Comparison of ENCODE assay signal across 23 mouse cellular contexts in genomic region chr12:70293165-70293926, GRCm38 (mm10). TPM values are rescaled to one million over a fixed set of nuclear protein-coding genes. Genes with fewer than 3 reads are reported as not detected.
DNase-seq lines count a peak whose midpoint lies in the region; ATAC-seq and TF ChIP-seq lines count a peak whose summit lies in the region.
"Had no signal": no experiment of that assay in that cellular context is flagged by ENCODE, and none has a peak within 500 bp of the region (broad histone marks: within the 10 kb centered on the region; RNA-seq: fewer than 3 reads in every experiment).

No protein-coding gene starts in this region.

- no peak for DNase-seq in midbrain, embryonic 14.5 days
- DNase-seq in hindbrain, postnatal 0 days (ENCODE audit: low spot score): peak; percentile 63
- DNase-seq in heart, adult 18-20 months: no peak
- DNase-seq: adrenal gland, postnatal 10 days; cerebellum, adult 11 months; kidney, adult 9 months; kidney, postnatal 25 days; layer of hippocampus, adult 9-11 months; lung, adult 18-20 months; lung, postnatal 36 days; right cerebral cortex, postnatal 25 days; thymus, adult 18-20 months had no signal

- H3K27ac ChIP-seq in forebrain, embryonic 16.5 days (ENCODE audit: low read length): no peak overlapping the region
- no peak overlapping the region for H3K27ac ChIP-seq in forebrain, embryonic 13.5 days
- no peak overlapping the region for H3K27ac ChIP-seq in midbrain, embryonic 15.5 days
- H3K27ac ChIP-seq in midbrain, embryonic 14.5 days (replicated peaks; ENCODE audit: low read depth, low read length): no peak overlapping the region
- peak overlapping the region; percentile 74 for H3K27ac ChIP-seq in hindbrain, postnatal 0 days
- H3K27ac ChIP-seq in olfactory bulb, adult 2 months (ENCODE audit: insufficient read depth, low read depth, low read length): peak overlapping the region; percentile 16
- H3K27ac ChIP-seq: intestine, embryonic 15.5 days had no signal

- peak; percentile 31 for ATAC-seq in forebrain, embryonic 16.5 days
- no peak for ATAC-seq in forebrain, embryonic 13.5 days
- ATAC-seq in midbrain, embryonic 15.5 days (replicated peaks): peak; percentile 41; the same call in 1 of the 2 replicates
- ATAC-seq in midbrain, embryonic 14.5 days (ENCODE audit: low FRiP score, low TSS enrichment): no peak
- ATAC-seq in hindbrain, postnatal 0 days: peak; percentile 85
- ATAC-seq in cerebellum, adult (ENCODE audit: insufficient number of reproducible peaks, low FRiP score, low TSS enrichment): no peak
- ATAC-seq: activated CD4-positive, CD25-positive, alpha-beta regulatory T cell, adult 4 months; intestine, embryonic 15.5 days had no signal

- no peak overlapping the region for H3K9ac ChIP-seq in forebrain, embryonic 16.5 days (replicated peaks; ENCODE audit: low read depth, low read length)
- H3K9ac ChIP-seq in forebrain, embryonic 13.5 days: no peak overlapping the region
- H3K9ac ChIP-seq in midbrain, embryonic 15.5 days: no peak overlapping the region
- H3K9ac ChIP-seq in midbrain, embryonic 14.5 days (replicated peaks; ENCODE audit: low read length): no peak overlapping the region
- no peak overlapping the region for H3K9ac ChIP-seq in hindbrain, postnatal 0 days (replicated peaks; ENCODE audit: low read length)
- H3K9ac ChIP-seq: heart, embryonic 12.5 days; intestine, embryonic 15.5 days had no signal

- H3K36me3 ChIP-seq in forebrain, embryonic 16.5 days (ENCODE audit: control insufficient read depth, insufficient read depth): no peaks in the 10 kb centered on the region
- H3K36me3 ChIP-seq in forebrain, embryonic 13.5 days (ENCODE audit: poor library complexity, severe bottlenecking): no peaks in the 10 kb centered on the region
- 0 out of 2 replicates have a peak, but pooled peaks cover 5% of the 10 kb centered on the region for H3K36me3 ChIP-seq in midbrain, embryonic 15.5 days (replicated peaks)
- peaks cover 12% of the 10 kb centered on the region; the same call in 1 of the 2 replicates for H3K36me3 ChIP-seq in midbrain, embryonic 14.5 days (ENCODE audit: control insufficient read depth, insufficient read depth, low read length)
- 0 out of 2 replicates have a peak, but pooled peaks cover 9% of the 10 kb centered on the region for H3K36me3 ChIP-seq in hindbrain, postnatal 0 days (ENCODE audit: insufficient read depth, low read length)
- H3K36me3 ChIP-seq: G1E; heart, embryonic 12.5 days; intestine, embryonic 15.5 days had no signal

- no peak overlapping the region for H3K4me3 ChIP-seq in forebrain, embryonic 16.5 days (replicated peaks; ENCODE audit: low read length)
- H3K4me3 ChIP-seq in forebrain, embryonic 13.5 days: no peak overlapping the region
- H3K4me3 ChIP-seq in midbrain, embryonic 15.5 days: no peak overlapping the region
- no peak overlapping the region for H3K4me3 ChIP-seq in midbrain, embryonic 14.5 days (replicated peaks; ENCODE audit: low read depth, low read length)
- H3K4me3 ChIP-seq in hindbrain, postnatal 0 days (ENCODE audit: low read length): no peak overlapping the region
- no peak overlapping the region for H3K4me3 ChIP-seq in olfactory bulb, adult 2 months (ENCODE audit: insufficient read depth, low read depth, low read length)
- H3K4me3 ChIP-seq: heart, embryonic 12.5 days; intestine, embryonic 15.5 days had no signal

- no peaks in the 10 kb centered on the region for H3K27me3 ChIP-seq in forebrain, embryonic 16.5 days (replicated peaks; ENCODE audit: control insufficient read depth, insufficient read depth, low read length)
- no peaks in the 10 kb centered on the region for H3K27me3 ChIP-seq in forebrain, embryonic 13.5 days
- no peaks in the 10 kb centered on the region for H3K27me3 ChIP-seq in midbrain, embryonic 15.5 days (replicated peaks)
- no peaks in the 10 kb centered on the region for H3K27me3 ChIP-seq in midbrain, embryonic 14.5 days (ENCODE audit: control insufficient read depth, insufficient read depth, low read length)
- no peaks in the 10 kb centered on the region for H3K27me3 ChIP-seq in hindbrain, postnatal 0 days (ENCODE audit: insufficient read depth, low read length)
- H3K27me3 ChIP-seq: heart, embryonic 12.5 days; intestine, embryonic 15.5 days had no signal

- no peak overlapping the region for H3K4me2 ChIP-seq in forebrain, embryonic 16.5 days (ENCODE audit: low read length)
- H3K4me2 ChIP-seq in forebrain, embryonic 13.5 days: no peak overlapping the region
- H3K4me2 ChIP-seq in midbrain, embryonic 15.5 days: no peak overlapping the region
- no peak overlapping the region for H3K4me2 ChIP-seq in midbrain, embryonic 14.5 days (ENCODE audit: low read length)
- no peak overlapping the region for H3K4me2 ChIP-seq in hindbrain, postnatal 0 days (ENCODE audit: low read depth, low read length)
- H3K4me2 ChIP-seq: heart, embryonic 12.5 days; intestine, embryonic 15.5 days; liver, embryonic 11.5 days had no signal

- no peak for TF ChIP-seq CTCF in hindbrain, postnatal 0 days (IDR thresholded peaks at IDR 0.05; ENCODE audit: low read depth)
- TF ChIP-seq CTCF in olfactory bulb, adult 2 months (IDR thresholded peaks at IDR 0.05; ENCODE audit: insufficient read depth, low read depth, low read length): no peak

- TF ChIP-seq POLR2A in olfactory bulb, adult 2 months (IDR thresholded peaks at IDR 0.05; ENCODE audit: insufficient read depth, low read depth, low read length): no peak

- H3K4me1 ChIP-seq in forebrain, embryonic 16.5 days (replicated peaks; ENCODE audit: control insufficient read depth, insufficient read depth, low read length): no peaks in the 10 kb centered on the region
- H3K4me1 ChIP-seq in forebrain, embryonic 13.5 days: peaks cover 10% of the 10 kb centered on the region; the same call in 1 of the 2 replicates
- H3K4me1 ChIP-seq in midbrain, embryonic 15.5 days: 0 out of 2 replicates have a peak, but pooled peaks cover 6% of the 10 kb centered on the region
- H3K4me1 ChIP-seq in midbrain, embryonic 14.5 days (ENCODE audit: control insufficient read depth, insufficient read depth, low read length): no peaks in the 10 kb centered on the region
- H3K4me1 ChIP-seq in hindbrain, postnatal 0 days (ENCODE audit: insufficient read depth, low read length): no peaks in the 10 kb centered on the region
- H3K4me1 ChIP-seq in olfactory bulb, adult 2 months (ENCODE audit: control insufficient read depth, insufficient read depth, low read length): peaks cover 20% of the 10 kb centered on the region
- H3K4me1 ChIP-seq: heart, embryonic 12.5 days; intestine, embryonic 15.5 days had no signal

- WGBS in forebrain, embryonic 16.5 days: 75% methylated on average over 10 of the region's 10 CpGs
- WGBS in forebrain, embryonic 13.5 days: 74% methylated on average over 10 of the region's 10 CpGs
- whole genome bisulfite sequencing in midbrain, embryonic 15.5 days: 78% methylated on average over 10 of the region's 10 CpGs
- 81% methylated on average over 10 of the region's 10 CpGs for WGBS in midbrain, embryonic 14.5 days
- 69% methylated on average over 10 of the region's 10 CpGs for WGBS in hindbrain, postnatal 0 days
- 53% methylated on average over 10 of the region's 10 CpGs for WGBS in olfactory bulb, adult 2 months

- H3K9me3 ChIP-seq in forebrain, embryonic 16.5 days (ENCODE audit: control insufficient read depth, low read length): no peaks in the 10 kb centered on the region
- H3K9me3 ChIP-seq in forebrain, embryonic 13.5 days (replicated peaks): no peaks in the 10 kb centered on the region
- no peaks in the 10 kb centered on the region for H3K9me3 ChIP-seq in midbrain, embryonic 15.5 days
- H3K9me3 ChIP-seq in midbrain, embryonic 14.5 days (ENCODE audit: control insufficient read depth, low read length): no peaks in the 10 kb centered on the region
- H3K9me3 ChIP-seq in hindbrain, postnatal 0 days (ENCODE audit: low read length): no peaks in the 10 kb centered on the region
- H3K9me3 ChIP-seq: G1E; heart, embryonic 12.5 days; intestine, embryonic 15.5 days had no signal

RNA-seq across cellular contexts. Expression of gene Trim9, which starts 54.1 kb away (rescaled TPM):
- 51.7 and 60.8 TPM in 2 replicates for polyA plus RNA-seq in forebrain, embryonic 16.5 days (2015; fragmentation: Nextera tagmentation; extraction: Ambion mirVana)
- polyA plus RNA-seq in forebrain, embryonic 13.5 days (2015; fragmentation: Nextera tagmentation; extraction: Ambion mirVana): 21.7 and 26.8 TPM in 2 replicates
- 89.2 and 91.8 TPM in 2 replicates for polyA plus RNA-seq in midbrain, embryonic 15.5 days (2015; fragmentation: Nextera tagmentation; extraction: Ambion mirVana)
- 65.2 and 77.0 TPM in 2 replicates for polyA plus RNA-seq in midbrain, embryonic 14.5 days (2014; fragmentation: Nextera tagmentation; extraction: Ambion mirVana)
- 214 and 239 TPM in 2 replicates for total RNA-seq in hindbrain, postnatal 0 days (2014; rRNA removed)
- 102 and 105 TPM in 2 replicates for polyA plus RNA-seq in hindbrain, postnatal 0 days (2015; fragmentation: Nextera tagmentation; extraction: Ambion mirVana)
- 121 and 158 TPM in 2 replicates for polyA plus RNA-seq in olfactory bulb, adult 2 months (2012; ENCODE audit: insufficient read depth, insufficient read length, low replicate concordance, missing spikeins)
- total RNA-seq in heart, adult 18-20 months (2021): not detected
- total RNA-seq: megakaryocyte-erythroid progenitor cell, adult 5-6 weeks had no signal
- polyA plus RNA-seq: activated CD4-positive, CD25-positive, alpha-beta regulatory T cell, adult 4 months; G1E had no signal

Comparison
In these comparisons a context has a peak if more than half of its experiments do, and no peak if none do; other contexts are left out.
1. ATAC-seq: peak in forebrain, embryonic 16.5 days (single experiment), midbrain, embryonic 15.5 days (single experiment) and hindbrain, postnatal 0 days (single experiment); none in forebrain, embryonic 13.5 days (single experiment), midbrain, embryonic 14.5 days (single experiment) and cerebellum, adult (single experiment).
2. H3K27ac ChIP-seq: peak in hindbrain, postnatal 0 days (single experiment) and olfactory bulb, adult 2 months (single experiment); none in forebrain, embryonic 16.5 days (single experiment), forebrain, embryonic 13.5 days (single experiment), midbrain, embryonic 15.5 days (single experiment) and midbrain, embryonic 14.5 days (single experiment).